Mouse (Mus musculus): ENCODE results near the gene Commd1.

DNA sequence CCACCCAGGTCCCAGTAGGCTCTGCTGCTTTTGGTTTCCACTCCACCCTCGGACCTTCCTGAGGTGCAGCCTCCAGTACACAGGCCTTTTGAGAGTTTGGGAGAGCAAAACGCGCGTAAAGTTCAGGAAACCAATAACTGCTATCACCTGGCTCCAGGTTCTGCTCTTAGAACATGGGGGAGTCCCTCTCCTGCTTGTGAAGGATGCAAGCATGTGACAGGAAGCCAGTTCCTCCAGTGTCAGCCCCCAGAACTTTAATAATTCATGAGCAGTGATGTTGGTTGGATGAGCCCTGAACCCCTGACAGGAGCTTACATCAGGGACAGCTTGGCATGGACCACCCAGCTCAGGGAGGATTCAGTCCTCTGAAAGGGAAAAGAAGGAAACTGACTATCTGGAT lies 102.5 kb downstream of the Commd1 start:
- TF ChIP-seq CTCF (IDR thresholded peaks at IDR 0.05): no peak
- TF ChIP-seq EP300 (IDR thresholded peaks at IDR 0.05): no peak

All from lung, postnatal 0 days (tissue).